Mouse (Mus musculus): ENCODE data around the gene Gm3435. TPM values are rescaled to one million over a fixed set of nuclear protein-coding genes. Genes with fewer than 3 reads are reported as not detected.

Gm3435 gene
- polyA plus RNA-seq (2012; fragmentation: generic; extraction: Trizol): 1 to 10 TPM in 1 of 2 experiments, under 1 TPM in 1; 0.20 to 3.0 TPM

GRCm38 (mm10) chr17:15009706-15010413 lies at the start of gene Gm3435:
TSS of gene Gm3435 (plus strand) at chr17:15010176.

GRCm38 (mm10) chr17:14960951-14961556 lies 48.9 kb upstream of the Gm3435 start, which contains the start of gene Phf10:
TSS of gene Phf10 (minus strand) at chr17:14961273.

GRCm38 (mm10) chr17:14978362-14979038 lies 31.5 kb upstream of the Gm3435 start, which contains the start of the genes 9030025P20Rik and Gm3417:
TSS of gene 9030025P20Rik (plus strand) at chr17:14978468.
TSS of gene Gm3417 (minus strand) at chr17:14978790.

GRCm38 (mm10) chr17:15041175-15041729 lies 31.3 kb downstream of the Gm3435 start, which contains the start of the genes Ermard, Tcte3 and Gm3448:
TSS of gene Ermard (plus strand) at chr17:15041208.
TSS of gene Tcte3 (minus strand) at chr17:15041488.
TSS of gene Gm3448 (minus strand) at chr17:15041537.

Other genes starting within 250 kb of the Gm3435 start
- gene Wdr27, start 67.0 kb upstream of the Gm3435 start, polyA plus RNA-seq (2012; fragmentation: generic; extraction: Trizol): 10 to 100 TPM in 1 of 2 experiments, 1 to 10 TPM in 1; 7.0 to 27.4 TPM
- 10 to 100 TPM in 1 of 2 experiments, 1 to 10 TPM in 1; 3.0 to 14.7 TPM for gene 1600012H06Rik, start 67.0 kb upstream of the Gm3435 start, polyA plus RNA-seq (2012; fragmentation: generic; extraction: Trizol)
- 10 to 100 TPM; 15.4 to 52.8 TPM for gene Phf10, start 48.9 kb upstream of the Gm3435 start, polyA plus RNA-seq (2012; fragmentation: generic; extraction: Trizol)
- gene 9030025P20Rik, start 31.7 kb upstream of the Gm3435 start, polyA plus RNA-seq (2012; fragmentation: generic; extraction: Trizol): 1 to 10 TPM; 2.5 to 9.6 TPM
- under 1 TPM in 1 of 2 experiments, not detected in 1; 0.51 TPM for gene Gm3417, start 31.4 kb upstream of the Gm3435 start, polyA plus RNA-seq (2012; fragmentation: generic; extraction: Trizol)
- 10 to 100 TPM in 1 of 2 experiments, 1 to 10 TPM in 1; 6.4 to 31.1 TPM for gene Ermard, start 31.0 kb downstream of the Gm3435 start, polyA plus RNA-seq (2012; fragmentation: generic; extraction: Trizol)
- gene Tcte3, start 31.3 kb downstream of the Gm3435 start, polyA plus RNA-seq (2012; fragmentation: generic; extraction: Trizol): under 1 TPM; 0.76 to 0.91 TPM
- gene Gm3448, start 31.4 kb downstream of the Gm3435 start, polyA plus RNA-seq (2012; fragmentation: generic; extraction: Trizol): 1 to 10 TPM in 1 of 2 experiments, under 1 TPM in 1; 0.69 to 1.4 TPM